Mouse (Mus musculus) midbrain, postnatal 0 days (tissue): ENCODE results near the gene Cd63. TPM values are rescaled to one million over a fixed set of nuclear protein-coding genes. Genes with fewer than 3 reads are reported as not detected.

ENCODE experiments used
- ATAC-seq: fragments of 200-750 bp; cut with Nextera tagmentation; 2 replicates; pipeline ENCODE4 v1.8.0; 2017; ENCODE audit warnings: moderate number of reproducible peaks, mild to moderate bottlenecking, moderate TSS enrichment, moderate library complexity; ENCODE audit not compliant: low FRiP score
- DNase-seq: peaks from one replicate; pipeline ENCODE4 v3.0.0-alpha.2; 2015; ENCODE audit warnings: low spot score
- H3K27ac ChIP-seq: fragments of 300-500 bp; sonication (generic); 2 replicates; pipeline ENCODE4 v1.5.1; 2014; ENCODE audit warnings: low read depth, mild to moderate bottlenecking, low read length, mixed read lengths
- H3K27me3 ChIP-seq: fragments of 300-500 bp; sonication (generic); 2 replicates; pipeline ENCODE4 v1.6.1; 2014; ENCODE audit warnings: low read length, control low read depth, mixed read lengths; ENCODE audit not compliant: insufficient read depth
- H3K36me3 ChIP-seq: fragments of 300-500 bp; sonication (generic); 2 replicates; pipeline ENCODE4 v1.6.1; 2014; ENCODE audit warnings: low read length, control low read depth, mixed read lengths; ENCODE audit not compliant: insufficient read depth
- H3K4me1 ChIP-seq: fragments of 300-500 bp; sonication (generic); 2 replicates; pipeline ENCODE4 v1.6.1; 2014; ENCODE audit warnings: mild to moderate bottlenecking, control low read depth, antibody characterized with exemption, low read length, mixed read lengths; ENCODE audit not compliant: insufficient read depth
- H3K4me2 ChIP-seq: fragments of 300-500 bp; sonication (generic); 2 replicates; pipeline ENCODE4 v1.6.1; 2014; ENCODE audit warnings: low read depth, mild to moderate bottlenecking, low read length, mixed read lengths; ENCODE audit not compliant: poor library complexity, severe bottlenecking
- H3K4me3 ChIP-seq: fragments of 300-500 bp; sonication (generic); 2 replicates; pipeline ENCODE4 v1.5.1; 2014; ENCODE audit warnings: low read depth, mild to moderate bottlenecking, low read length, moderate library complexity
- H3K9ac ChIP-seq: fragments of 300-500 bp; sonication (generic); replicated peaks from 2 replicates; pipeline ENCODE4 v1.6.1; 2014; ENCODE audit warnings: mild to moderate bottlenecking, low read length, moderate library complexity, mixed read lengths; ENCODE audit not compliant: poor library complexity, severe bottlenecking
- H3K9me3 ChIP-seq: fragments of 300-500 bp; sonication (generic); 2 replicates; pipeline ENCODE4 v1.6.1; 2016; ENCODE audit warnings: low read length, control low read depth
- CTCF ChIP-seq: IDR thresholded peaks from 2 replicates; pipeline ENCODE4 v1.5.1; 2016; ENCODE audit warnings: antibody characterized with exemption, mild to moderate bottlenecking
- WGBS: fragments of 180-500 bp; shearing (Covaris S2); extraction: QIAGEN DNeasy Blood & Tissue Kit; methylation state at CpG from one replicate; pipeline ENCODE4 v1.1.7; 2014; 5-methylcytosine and 5-hydroxymethylcytosine counted together
- polyA plus RNA-seq: library from polyadenylated mRNA; unstranded; fragments of >200 nt; fragmentation: Nextera tagmentation; extraction: Ambion mirVana; gene quantifications from 2 replicates; pipeline ENCODE4 v1.2.1, GENCODE M21; 2015
- total RNA-seq: library from RNA; depleted of rRNA; stranded (reverse); fragments of >200 nt; gene quantifications from 2 replicates; pipeline ENCODE4 v1.2.3, GENCODE M21; 2014

Gene Cd63
- total and polyA plus RNA-seq, 2 experiments from 2014 or later = 16.6 to 238 TPM

DNA sequence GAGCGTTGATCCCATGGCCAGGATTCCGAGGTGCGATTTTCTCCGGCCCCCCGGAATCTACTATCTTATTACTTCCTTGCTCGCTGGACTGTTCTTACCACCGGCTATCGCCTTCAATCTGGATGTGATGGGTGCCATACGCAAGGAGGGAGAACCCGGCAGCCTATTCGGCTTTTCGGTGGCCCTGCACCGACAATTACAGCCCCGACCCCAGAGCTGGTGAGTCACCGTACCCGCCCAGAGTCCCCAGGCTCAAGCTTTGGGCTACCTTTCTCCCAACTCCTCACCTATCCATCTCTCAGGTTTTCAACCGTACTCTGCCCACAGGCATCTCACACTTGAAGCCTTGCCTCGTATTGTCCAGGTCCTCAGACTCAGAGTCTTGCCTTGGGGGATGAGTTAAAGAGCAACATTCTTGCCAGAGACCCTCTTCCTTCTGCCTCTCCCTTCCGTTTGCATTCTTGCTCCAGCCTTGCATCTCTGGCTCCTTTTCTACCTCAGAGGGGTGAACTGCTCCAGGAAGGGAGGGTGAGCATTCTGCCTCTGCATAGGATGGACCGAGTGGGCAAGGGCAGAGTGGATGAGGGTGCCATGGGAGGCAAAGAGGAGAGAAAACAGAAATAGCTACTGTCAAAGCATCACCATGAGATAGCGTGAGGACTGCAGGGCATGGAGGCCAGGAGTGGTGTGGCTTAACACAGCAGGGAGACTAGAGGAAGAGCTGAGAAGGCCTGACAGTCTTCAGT, 33.4 kb downstream of the Cd63 start:
- ATAC-seq = peak; percentile 33
- no peak for DNase-seq
- Histone ChIP-seq H3K4me3 (peak overlapping the region; percentile 50), H3K9me3 (no peaks in the 10 kb centered on the region), H3K4me1 (no peaks in the 10 kb centered on the region), H3K36me3 (no peaks in the 10 kb centered on the region), H3K27me3 (peaks cover 26% of the 10 kb centered on the region), H3K4me2 (peak overlapping the region; percentile 95), H3K9ac (peak overlapping the region; percentile 62), H3K27ac (no peak overlapping the region)
- WGBS = 3% methylated on average over 21 of the region's 21 CpGs
- no peak for TF ChIP-seq CTCF

DNA sequence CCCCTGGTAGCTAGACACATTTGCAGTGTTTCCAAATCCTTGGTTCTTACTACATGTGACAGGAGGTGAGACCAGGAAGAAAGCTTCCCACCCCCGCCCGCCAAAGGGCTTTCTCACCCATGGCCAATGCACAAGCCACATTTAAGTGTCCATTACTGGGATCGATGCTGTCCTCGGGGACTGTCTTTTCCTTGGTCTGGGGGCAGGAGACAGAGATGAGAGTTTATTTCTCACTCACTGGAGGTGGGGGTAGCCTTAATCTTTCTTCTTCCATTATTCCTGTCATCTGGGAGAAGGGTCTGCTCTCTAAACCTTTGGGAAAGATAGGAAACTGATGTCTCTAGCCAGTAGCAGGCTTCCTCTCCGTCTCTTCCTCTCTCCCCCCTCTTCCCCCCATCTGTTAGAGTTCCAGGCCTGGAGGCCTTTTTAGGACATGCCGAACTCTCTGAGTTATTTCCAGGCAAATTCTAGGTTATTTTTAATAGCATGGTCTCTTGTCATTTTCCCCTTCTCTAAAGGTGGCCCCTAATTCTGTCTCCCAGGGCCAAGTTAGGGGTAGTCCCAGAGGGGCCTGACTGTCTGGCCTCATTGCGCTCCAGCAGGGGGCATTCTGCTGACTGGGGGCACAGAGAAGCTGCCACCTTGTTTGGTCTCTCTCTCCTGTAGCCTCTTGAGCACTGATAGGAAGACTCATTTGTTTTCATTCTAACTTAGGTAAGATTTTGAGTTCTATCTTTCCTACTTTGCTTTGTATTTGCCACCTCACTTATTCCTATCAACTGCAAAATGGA, 34.4 kb downstream of the Cd63 start:
- Histone ChIP-seq H3K9ac (no peak overlapping the region), H3K4me3 (peak overlapping the region; percentile 50), H3K4me2 (peak overlapping the region; percentile 95), H3K27ac (no peak overlapping the region), H3K4me1 (no peaks in the 10 kb centered on the region), H3K9me3 (no peaks in the 10 kb centered on the region), H3K27me3 (peaks cover 26% of the 10 kb centered on the region), H3K36me3 (no peaks in the 10 kb centered on the region)
- 58% methylated on average over 7 of the region's 7 CpGs for WGBS
- ATAC-seq (no peak), DNase-seq (no peak)
- TF ChIP-seq CTCF = no peak

DNA sequence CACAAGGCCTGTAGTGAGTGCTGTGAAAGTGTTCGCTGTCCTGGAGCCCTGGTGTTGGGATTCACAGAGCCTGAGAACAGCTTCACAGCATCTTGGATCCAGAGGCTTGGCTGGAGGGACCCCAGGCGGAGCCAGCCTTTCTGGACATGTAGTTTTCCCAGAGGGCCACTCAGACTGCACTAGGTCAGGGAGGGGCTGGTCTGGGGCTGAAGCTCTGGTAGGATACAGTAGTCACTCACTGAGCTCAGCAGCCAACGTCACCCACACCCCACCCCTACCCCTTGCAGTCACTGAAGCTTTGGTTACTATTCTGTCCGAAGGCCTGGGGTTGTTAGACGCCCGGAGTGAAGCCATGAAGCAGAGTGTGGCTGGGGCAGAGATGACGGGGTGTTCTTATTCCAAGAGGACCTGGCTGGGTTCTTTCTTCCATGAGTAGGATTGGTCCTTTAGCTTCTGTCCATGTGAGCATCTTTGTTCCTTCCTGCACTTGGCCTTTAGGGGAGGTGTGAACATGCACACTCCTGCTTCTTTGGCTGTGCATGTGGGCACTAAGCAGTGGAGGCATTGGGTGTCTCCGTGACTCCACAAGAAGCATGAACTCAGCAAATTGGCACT, 35.1 kb downstream of the Cd63 start:
- H3K4me2 ChIP-seq = peak overlapping the region; percentile 95; the same call in 1 of the 2 replicates
- ATAC-seq (no peak; the same call in 1 of the 2 replicates), DNase-seq (no peak)
- 69% methylated on average over 8 of the region's 8 CpGs for WGBS
- no peak overlapping the region for H3K4me3 ChIP-seq
- TF ChIP-seq CTCF = no peak
- no peak overlapping the region for H3K27ac ChIP-seq
- H3K9ac ChIP-seq = no peak overlapping the region
- no peaks in the 10 kb centered on the region for H3K4me1 ChIP-seq
- no peaks in the 10 kb centered on the region for H3K9me3 ChIP-seq
- H3K27me3 ChIP-seq = peaks cover 26% of the 10 kb centered on the region
- H3K36me3 ChIP-seq = no peaks in the 10 kb centered on the region

DNA sequence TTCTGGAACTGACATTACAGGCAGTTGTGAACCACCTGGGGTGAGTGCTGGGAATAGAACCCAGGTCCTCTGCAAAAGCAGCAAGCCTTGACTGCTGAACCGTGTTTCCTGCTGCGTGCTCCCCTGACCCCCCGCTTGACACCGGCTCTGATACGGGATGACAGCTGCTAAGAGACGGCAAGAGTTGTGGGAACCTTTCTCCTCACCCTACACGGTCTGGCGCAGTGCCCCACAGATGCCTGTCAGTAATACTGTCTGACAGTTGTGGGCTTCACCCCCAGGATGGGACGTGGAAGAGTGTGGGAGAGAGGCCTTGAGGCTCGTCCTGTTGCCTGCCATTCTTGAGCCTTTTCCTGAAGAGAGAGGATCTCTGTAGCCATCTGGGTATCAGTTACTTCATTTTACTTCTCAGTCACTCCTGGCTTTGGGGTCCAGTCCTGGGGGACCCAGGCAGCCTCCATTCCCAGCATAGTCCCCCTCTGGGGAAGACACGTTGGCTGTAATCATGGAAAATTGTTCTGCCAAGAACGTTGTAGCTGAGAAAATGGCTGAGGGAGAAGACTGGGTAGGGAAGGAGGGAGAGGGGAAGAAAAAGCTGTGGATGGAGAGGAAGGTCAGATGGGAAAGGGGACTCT, 37.1 kb downstream of the Cd63 start:
- H3K9me3 ChIP-seq = no peaks in the 10 kb centered on the region
- 72% methylated on average over 12 of the region's 12 CpGs for WGBS
- H3K4me2 ChIP-seq = no peak overlapping the region
- H3K27ac ChIP-seq = no peak overlapping the region
- no peaks in the 10 kb centered on the region for H3K36me3 ChIP-seq
- peaks cover 14% of the 10 kb centered on the region; the same call in 1 of the 2 replicates for H3K27me3 ChIP-seq
- H3K4me3 ChIP-seq = no peak overlapping the region
- no peak overlapping the region for H3K9ac ChIP-seq
- TF ChIP-seq CTCF = no peak
- H3K4me1 ChIP-seq = no peaks in the 10 kb centered on the region
- DNase-seq (no peak), ATAC-seq (no peak)

DNA sequence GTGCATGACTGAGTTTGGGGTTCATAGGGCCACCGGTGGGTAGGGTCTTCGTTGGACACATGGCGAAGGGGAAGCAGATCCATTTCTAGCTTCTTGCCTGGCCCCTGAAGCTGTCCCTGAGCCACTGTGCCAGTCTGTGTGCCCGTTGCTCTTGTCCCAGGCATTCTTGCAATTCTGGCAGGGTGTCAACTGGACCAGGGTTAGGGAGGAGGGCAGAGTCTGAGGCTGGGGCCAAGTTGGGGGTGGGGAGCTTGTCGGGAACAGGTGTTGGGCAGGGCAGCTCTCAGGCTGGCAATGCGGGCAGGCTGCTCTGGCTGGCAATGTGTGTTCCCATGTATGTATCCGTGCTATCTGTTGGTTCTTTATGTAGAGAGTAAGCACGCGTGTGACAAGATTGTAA, 37.7 kb downstream of the Cd63 start:
- Histone ChIP-seq H3K9me3 (no peaks in the 10 kb centered on the region), H3K27ac (no peak overlapping the region), H3K4me3 (no peak overlapping the region), H3K4me2 (no peak overlapping the region), H3K4me1 (no peaks in the 10 kb centered on the region), H3K27me3 (peaks cover 13% of the 10 kb centered on the region; the same call in 1 of the 2 replicates), H3K36me3 (no peaks in the 10 kb centered on the region), H3K9ac (no peak overlapping the region)
- no peak for ATAC-seq
- TF ChIP-seq CTCF = no peak
- WGBS = 73% methylated on average over 9 of the region's 9 CpGs
- DNase-seq = peak; percentile 73
